In the genomic region with DNA sequence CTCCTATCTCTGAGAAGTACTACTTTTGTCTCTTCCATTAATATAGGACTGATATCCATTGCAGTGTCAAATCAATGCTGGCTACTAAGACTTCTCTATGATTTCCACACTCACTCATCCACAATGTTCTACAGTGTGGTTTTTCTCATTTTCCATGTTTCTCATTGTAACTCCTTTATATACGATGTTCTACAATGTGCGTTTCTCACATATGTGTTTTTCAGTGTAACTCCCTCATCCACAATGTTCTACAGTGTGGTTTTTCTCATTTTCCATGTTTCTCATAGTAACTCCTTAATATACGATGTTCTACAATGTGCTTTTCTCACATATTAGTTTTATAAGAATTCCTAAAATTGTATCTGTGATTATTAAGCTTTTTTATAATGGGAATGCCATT, we compare ENCODE assay signal across 20 mouse cellular contexts. TPM values are rescaled to one million over a fixed set of nuclear protein-coding genes. Genes with fewer than 3 reads are reported as not detected.
"Had no signal": no experiment of that assay in that cellular context is flagged by ENCODE, and none has a peak within 500 bp of the region (broad histone marks: within the 10 kb centered on the region; RNA-seq: fewer than 3 reads in every experiment).

No protein-coding gene starts in this region.

- H3K36me3 ChIP-seq: kidney, embryonic 15.5 days; limb, embryonic 10.5 days; liver, embryonic 15.5 days; midbrain, embryonic 13.5 days; neural tube, embryonic 13.5 days had no signal

- H3K4me3 ChIP-seq: kidney, embryonic 15.5 days; left cerebral cortex, adult 2 months; limb, embryonic 10.5 days; liver, embryonic 15.5 days; midbrain, embryonic 13.5 days; neural tube, embryonic 13.5 days had no signal

- H3K4me1 ChIP-seq: kidney, embryonic 15.5 days; limb, embryonic 10.5 days; liver, embryonic 15.5 days; midbrain, embryonic 13.5 days; neural tube, embryonic 13.5 days had no signal

- DNase-seq: kidney, adult 2 months; kidney, postnatal 14 days; lung, adult 2 months; lung, postnatal 36 days; thymus, adult 18-20 months; thymus, postnatal 14 days had no signal

- H3K9me3 ChIP-seq: kidney, embryonic 15.5 days; limb, embryonic 10.5 days; liver, embryonic 15.5 days; midbrain, embryonic 13.5 days; neural tube, embryonic 13.5 days had no signal

- H3K9ac ChIP-seq: kidney, embryonic 15.5 days; liver, embryonic 15.5 days; midbrain, embryonic 13.5 days; neural tube, embryonic 13.5 days had no signal

- H3K27ac ChIP-seq: kidney, embryonic 15.5 days; left cerebral cortex, adult 2 months; limb, embryonic 10.5 days; liver, embryonic 15.5 days; midbrain, embryonic 13.5 days; neural tube, embryonic 13.5 days had no signal

- ATAC-seq: lung, postnatal 0 days; midbrain, embryonic 13.5 days had no signal

- H3K4me2 ChIP-seq: kidney, embryonic 15.5 days; liver, embryonic 11.5 days; liver, embryonic 15.5 days; midbrain, embryonic 13.5 days; neural tube, embryonic 13.5 days had no signal

- H3K27me3 ChIP-seq: kidney, embryonic 15.5 days; liver, embryonic 15.5 days; midbrain, embryonic 13.5 days; neural tube, embryonic 13.5 days had no signal

RNA-seq across cellular contexts. Expression of a gene that starts 1.7 kb away (rescaled TPM):
- total RNA-seq: layer of hippocampus, postnatal 25 days; left cerebral cortex, adult 2 months; left cerebral cortex, postnatal 14 days; megakaryocyte progenitor cell, adult 5-6 weeks had no signal
- polyA plus RNA-seq: kidney, adult 2 months; kidney, embryonic 15.5 days; large intestine, adult 2 months; limb, embryonic 10.5 days; limb, embryonic 14.5 days; liver, embryonic 11.5 days; liver, embryonic 15.5 days; lung, adult 2 months; lung, postnatal 0 days; midbrain, embryonic 13.5 days; neural tube, embryonic 13.5 days; stomach, embryonic 14.5 days had no signal
